Mouse (Mus musculus) midbrain, embryonic 15.5 days (tissue): ENCODE data around the gene Trappc3. TPM values are rescaled to one million over a fixed set of nuclear protein-coding genes. Genes with fewer than 3 reads are reported as not detected.

Experiments used
- ATAC-seq: fragments of 200-750 bp; cut with Nextera tagmentation; replicated peaks from 2 replicates; pipeline ENCODE4 v1.8.0; 2017; ENCODE audit warnings: moderate TSS enrichment
- H3K27ac ChIP-seq: fragments of 300-500 bp; sonication (generic); 2 replicates; pipeline ENCODE4 v1.5.1; 2015; ENCODE audit warnings: mild to moderate bottlenecking, inconsistent platforms
- H3K27me3 ChIP-seq: fragments of 300-500 bp; sonication (generic); replicated peaks from 2 replicates; pipeline ENCODE4 v1.6.1; 2015; ENCODE audit warnings: inconsistent platforms
- H3K36me3 ChIP-seq: fragments of 300-500 bp; sonication (generic); replicated peaks from 2 replicates; pipeline ENCODE4 v1.6.1; 2015; ENCODE audit warnings: inconsistent platforms
- H3K4me1 ChIP-seq: fragments of 300-500 bp; sonication (generic); 2 replicates; pipeline ENCODE4 v1.6.1; 2015; ENCODE audit warnings: inconsistent platforms
- H3K4me2 ChIP-seq: fragments of 300-500 bp; sonication (generic); 2 replicates; pipeline ENCODE4 v1.6.1; 2015; ENCODE audit warnings: inconsistent platforms, mild to moderate bottlenecking, moderate library complexity
- H3K4me3 ChIP-seq: fragments of 300-500 bp; sonication (generic); 2 replicates; pipeline ENCODE4 v1.5.1; 2015; ENCODE audit warnings: mild to moderate bottlenecking, inconsistent platforms
- H3K9ac ChIP-seq: fragments of 300-500 bp; sonication (generic); 2 replicates; pipeline ENCODE4 v1.6.1; 2015; ENCODE audit warnings: mild to moderate bottlenecking, inconsistent platforms
- H3K9me3 ChIP-seq: fragments of 300-500 bp; sonication (generic); 2 replicates; pipeline ENCODE4 v1.6.1; 2016; ENCODE audit warnings: inconsistent platforms
- WGBS: fragments of 180-500 bp; shearing (Covaris S2); methylation state at CpG from one replicate; pipeline ENCODE4 v1.1.7; 2015; ENCODE audit warnings: mixed read lengths; 5-methylcytosine and 5-hydroxymethylcytosine counted together
- polyA plus RNA-seq: library from polyadenylated mRNA; unstranded; fragments of >200 nt; fragmentation: Nextera tagmentation; extraction: Ambion mirVana; gene quantifications from 2 replicates; pipeline ENCODE4 v1.2.1, GENCODE M21; 2015

Trappc3 gene
- polyA plus RNA-seq, 1 experiment from 2014 or later: 188 TPM

- H3K9ac ChIP-seq: no peak overlapping the region
- H3K4me1 ChIP-seq: peaks cover 5% of the 10 kb centered on the region
- no peak overlapping the region for H3K4me2 ChIP-seq
- WGBS: 77% methylated on average over 8 of the region's 8 CpGs
- no peak overlapping the region for H3K27ac ChIP-seq
- no peaks in the 10 kb centered on the region for H3K36me3 ChIP-seq
- peaks cover 44% of the 10 kb centered on the region for H3K27me3 ChIP-seq
- no peak overlapping the region for H3K4me3 ChIP-seq
- ATAC-seq: no peak
- no peaks in the 10 kb centered on the region for H3K9me3 ChIP-seq
These were observed 28.2 kb downstream of the Trappc3 start for GRCm38 (mm10) chr4:126290314-126290713.

- H3K9ac ChIP-seq: no peak overlapping the region
- no peak for ATAC-seq
- H3K36me3 ChIP-seq: no peaks in the 10 kb centered on the region
- H3K4me1 ChIP-seq: peaks cover 5% of the 10 kb centered on the region
- H3K4me3 ChIP-seq: no peak overlapping the region
- H3K9me3 ChIP-seq: no peaks in the 10 kb centered on the region
- H3K27ac ChIP-seq: no peak overlapping the region
- no peak overlapping the region for H3K4me2 ChIP-seq
- 21% methylated on average over 13 of the region's 13 CpGs for WGBS
- H3K27me3 ChIP-seq: peaks cover 39% of the 10 kb centered on the region
These were observed 29.1 kb downstream of the Trappc3 start for GRCm38 (mm10) chr4:126291196-126291595.

DNA sequence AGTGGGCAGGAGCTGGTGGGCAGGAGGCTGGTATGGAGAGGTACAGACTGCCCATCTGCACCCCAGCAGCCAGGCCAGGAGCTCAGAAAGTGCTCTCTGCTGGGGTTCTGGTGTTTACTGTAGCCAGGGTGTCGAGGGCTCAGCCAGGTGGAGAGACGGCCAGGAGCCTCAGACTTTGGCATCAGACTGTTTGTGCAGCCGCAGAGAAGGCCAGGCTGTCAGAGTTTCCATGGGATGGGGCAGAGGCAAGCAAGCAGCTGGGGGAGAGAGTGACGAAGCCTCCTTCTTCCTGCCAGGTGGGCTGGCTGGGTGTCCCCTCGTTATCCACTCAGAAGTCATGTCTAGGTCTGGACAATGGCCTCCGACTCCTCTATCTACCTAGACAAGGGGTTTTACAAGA, 33.0 kb downstream of the Trappc3 start:
- Histone ChIP-seq H3K27me3 (peaks cover 40% of the 10 kb centered on the region), H3K4me3 (no peak overlapping the region)

GRCm38 (mm10) chr4:126295937-126296336, 33.8 kb downstream of the Trappc3 start:
- no peak overlapping the region for H3K9ac ChIP-seq
- no peaks in the 10 kb centered on the region for H3K36me3 ChIP-seq
- no peak overlapping the region for H3K4me3 ChIP-seq
- H3K4me2 ChIP-seq: no peak overlapping the region
- H3K4me1 ChIP-seq: peaks cover 14% of the 10 kb centered on the region
- peaks cover 43% of the 10 kb centered on the region for H3K27me3 ChIP-seq
- H3K9me3 ChIP-seq: no peaks in the 10 kb centered on the region
- ATAC-seq: no peak
- 41% methylated on average over 4 of the region's 4 CpGs for WGBS
- H3K27ac ChIP-seq: no peak overlapping the region

More for the DNA sequence above, 33.0 kb downstream of the Trappc3 start:
- Histone ChIP-seq H3K4me2 (no peak overlapping the region), H3K4me1 (peaks cover 11% of the 10 kb centered on the region), H3K36me3 (no peaks in the 10 kb centered on the region), H3K27ac (no peak overlapping the region), H3K9me3 (no peaks in the 10 kb centered on the region), H3K9ac (no peak overlapping the region)
- 70% methylated on average over 6 of the region's 6 CpGs for WGBS
- ATAC-seq: no peak

- Histone ChIP-seq H3K36me3 (no peaks in the 10 kb centered on the region), H3K9me3 (no peaks in the 10 kb centered on the region), H3K4me1 (peaks cover 21% of the 10 kb centered on the region), H3K27me3 (peaks cover 50% of the 10 kb centered on the region), H3K27ac (no peak overlapping the region), H3K9ac (peak overlapping the region; percentile 24), H3K4me2 (peak overlapping the region; percentile 62), H3K4me3 (peak overlapping the region; percentile 32)
- ATAC-seq: peak; percentile 30; the same call in 1 of the 2 replicates
- 1% methylated on average over 34 of the region's 34 CpGs for WGBS
These were observed 34.5 kb downstream of the Trappc3 start for GRCm38 (mm10) chr4:126296617-126297101.

- H3K27ac ChIP-seq: no peak overlapping the region
- peaks cover 23% of the 10 kb centered on the region for H3K4me1 ChIP-seq
- H3K27me3 ChIP-seq: peaks cover 68% of the 10 kb centered on the region
- H3K36me3 ChIP-seq: no peaks in the 10 kb centered on the region
- H3K9ac ChIP-seq: 0 out of 2 replicates have a peak overlapping the region, but pooled peaks have one; percentile 9
- H3K4me2 ChIP-seq: peak overlapping the region; percentile 42
- under 1% methylated on average over 49 of the region's 50 CpGs for WGBS
- H3K9me3 ChIP-seq: no peaks in the 10 kb centered on the region
- H3K4me3 ChIP-seq: peak overlapping the region; percentile 16
- no peak for ATAC-seq
These were observed 38.9 kb downstream of the Trappc3 start for GRCm38 (mm10) chr4:126300916-126301583.

GRCm38 (mm10) chr4:126301584-126302309, 39.6 kb downstream of the Trappc3 start:
- Histone ChIP-seq H3K9me3 (no peaks in the 10 kb centered on the region), H3K4me2 (peak overlapping the region; percentile 42), H3K9ac (no peak overlapping the region), H3K4me1 (peaks cover 18% of the 10 kb centered on the region), H3K27me3 (peaks cover 64% of the 10 kb centered on the region), H3K27ac (no peak overlapping the region), H3K36me3 (no peaks in the 10 kb centered on the region), H3K4me3 (peak overlapping the region; percentile 16)
- no peak for ATAC-seq
- 4% methylated on average over 27 of the region's 27 CpGs for WGBS

- no peak overlapping the region for H3K4me2 ChIP-seq
- H3K4me3 ChIP-seq: no peak overlapping the region
- 57% methylated on average over 4 of the region's 4 CpGs for whole genome bisulfite sequencing
- H3K27me3 ChIP-seq: peaks cover 49% of the 10 kb centered on the region
- H3K27ac ChIP-seq: no peak overlapping the region
- ATAC-seq: no peak
- no peaks in the 10 kb centered on the region for H3K36me3 ChIP-seq
- peaks cover 12% of the 10 kb centered on the region for H3K4me1 ChIP-seq
- H3K9me3 ChIP-seq: no peaks in the 10 kb centered on the region
- no peak overlapping the region for H3K9ac ChIP-seq
These were observed 41.8 kb downstream of the Trappc3 start for GRCm38 (mm10) chr4:126303877-126304276.

DNA sequence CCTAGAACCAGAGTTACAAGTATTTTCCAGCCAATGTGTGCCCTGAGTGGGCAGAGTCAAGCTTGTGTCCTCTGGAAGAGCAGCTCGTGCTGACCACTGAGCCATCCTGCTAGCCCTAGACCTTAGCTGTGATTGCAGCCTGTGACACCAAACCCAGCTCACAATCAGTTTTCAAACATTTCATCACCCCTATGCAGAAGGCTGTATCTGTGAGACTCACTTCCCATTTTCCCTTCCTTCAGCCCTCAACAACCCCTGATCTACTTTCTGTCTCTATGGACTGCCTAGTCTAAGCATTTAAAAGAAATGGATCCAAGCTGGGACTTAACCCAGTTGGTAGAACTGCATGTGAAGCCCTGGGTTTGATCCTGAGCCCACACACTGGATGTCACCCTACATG, 43.3 kb downstream of the Trappc3 start:
- Histone ChIP-seq H3K4me3 (no peak overlapping the region), H3K36me3 (no peaks in the 10 kb centered on the region), H3K27ac (no peak overlapping the region), H3K9me3 (no peaks in the 10 kb centered on the region), H3K27me3 (peaks cover 34% of the 10 kb centered on the region), H3K4me2 (no peak overlapping the region), H3K9ac (no peak overlapping the region), H3K4me1 (peaks cover 12% of the 10 kb centered on the region)
- WGBS: 94% methylated on average over 1 of the region's 1 CpGs
- ATAC-seq: no peak

- 92% methylated on average over 6 of the region's 6 CpGs for WGBS
- Histone ChIP-seq H3K9ac (no peak overlapping the region), H3K4me1 (peaks cover 8% of the 10 kb centered on the region), H3K4me2 (no peak overlapping the region), H3K27ac (no peak overlapping the region), H3K4me3 (no peak overlapping the region), H3K9me3 (no peaks in the 10 kb centered on the region), H3K27me3 (peaks cover 27% of the 10 kb centered on the region), H3K36me3 (no peaks in the 10 kb centered on the region)
- ATAC-seq: no peak
These were observed 43.9 kb downstream of the Trappc3 start for GRCm38 (mm10) chr4:126306058-126306457.

DNA sequence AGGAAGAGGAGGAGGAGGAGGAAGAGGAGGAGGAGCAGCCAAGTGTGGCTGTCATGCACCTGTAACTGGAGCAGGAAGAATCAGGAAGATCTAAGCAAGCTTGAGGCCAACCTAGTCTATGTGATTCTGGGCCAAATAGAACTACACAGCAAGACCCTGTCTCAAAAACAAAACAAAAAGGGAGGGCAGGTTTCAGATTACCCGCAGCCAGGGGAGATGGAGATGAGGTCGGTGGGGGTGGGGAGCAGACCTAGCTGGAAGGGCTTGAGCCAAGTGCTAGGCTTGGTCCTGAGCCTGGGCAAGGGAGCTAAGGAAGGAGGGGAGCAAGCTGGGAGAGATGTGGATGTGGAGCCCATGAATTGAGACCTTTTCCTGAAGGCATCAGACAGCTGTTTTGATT, 44.7 kb downstream of the Trappc3 start:
- Histone ChIP-seq H3K36me3 (no peaks in the 10 kb centered on the region), H3K4me2 (no peak overlapping the region), H3K27ac (no peak overlapping the region), H3K4me1 (peaks cover under 1% of the 10 kb centered on the region; the same call in 1 of the 2 replicates), H3K9me3 (no peaks in the 10 kb centered on the region), H3K4me3 (no peak overlapping the region), H3K27me3 (peaks cover 20% of the 10 kb centered on the region), H3K9ac (no peak overlapping the region)
- no peak for ATAC-seq
- 14% methylated on average over 2 of the region's 2 CpGs for WGBS

DNA sequence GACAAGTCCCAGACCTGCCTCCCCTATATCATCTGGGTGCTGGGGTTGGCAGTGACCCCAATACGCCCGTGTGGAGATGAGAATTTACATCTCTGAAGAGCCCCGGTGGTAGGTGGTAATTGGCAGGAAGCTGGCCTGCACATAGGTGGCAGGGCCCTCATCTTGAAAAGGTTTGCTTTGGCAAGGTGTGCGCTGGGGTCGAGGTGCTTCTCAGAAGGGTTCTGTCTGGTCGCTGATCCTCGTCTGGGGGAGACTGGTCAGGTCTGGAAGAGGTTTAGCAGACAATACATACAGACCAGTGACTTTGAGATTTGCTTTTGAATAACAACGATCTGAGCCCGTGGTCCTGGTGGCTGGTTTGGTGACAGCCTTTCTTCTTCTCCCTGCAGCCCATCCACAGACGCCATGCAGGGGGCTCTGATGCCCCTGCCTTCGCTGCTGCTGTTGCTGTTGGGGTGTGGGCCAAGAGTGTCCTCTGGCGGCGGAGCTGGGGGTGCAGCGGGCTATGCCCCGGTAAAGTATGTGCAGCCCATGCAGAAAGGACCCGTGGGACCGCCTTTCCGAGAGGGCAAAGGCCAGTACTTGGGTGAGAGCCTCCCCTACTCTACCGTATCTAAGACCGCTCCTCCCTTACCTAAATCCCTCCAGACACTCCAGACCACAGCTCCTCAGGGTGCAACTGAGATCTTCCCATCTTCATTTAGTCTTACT, 47.2 kb downstream of the Trappc3 start:
- 18% methylated on average over 20 of the region's 20 CpGs for WGBS
- ATAC-seq: peak; percentile 60
- no peaks in the 10 kb centered on the region for H3K27me3 ChIP-seq
- peak overlapping the region; percentile 35 for H3K9ac ChIP-seq
- 0 out of 2 replicates have a peak, but pooled peaks cover 3% of the 10 kb centered on the region for H3K36me3 ChIP-seq
- H3K27ac ChIP-seq: no peak overlapping the region
- H3K4me2 ChIP-seq: peak overlapping the region; percentile 54
- no peaks in the 10 kb centered on the region for H3K4me1 ChIP-seq
- peak overlapping the region; percentile 33 for H3K4me3 ChIP-seq
- H3K9me3 ChIP-seq: no peaks in the 10 kb centered on the region
